In genomic region chr1:71683736-71684135, GRCm38 (mm10) we compare ENCODE assay signal across 9 mouse cellular contexts. TPM values are rescaled to one million over a fixed set of nuclear protein-coding genes. Genes with fewer than 3 reads are reported as not detected.
DNase-seq lines count a peak whose midpoint lies in the region; ATAC-seq and TF ChIP-seq lines count a peak whose summit lies in the region.
"Had no signal": no experiment of that assay in that cellular context is flagged by ENCODE, and none has a peak within 500 bp of the region (broad histone marks: within the 10 kb centered on the region; RNA-seq: fewer than 3 reads in every experiment).

No protein-coding gene starts in this region.

- intact Hi-C loops in heart, postnatal 25 days (cut with DNase I): no loop called here

- H3K4me2 ChIP-seq in forebrain, embryonic 15.5 days (replicated peaks): no peak overlapping the region
- H3K4me2 ChIP-seq in forebrain, embryonic 12.5 days: no peak overlapping the region
- H3K4me2 ChIP-seq in stomach, embryonic 14.5 days (replicated peaks; ENCODE audit: low read depth, low read length): no peak overlapping the region
- no peak overlapping the region for H3K4me2 ChIP-seq in stomach, postnatal 0 days (replicated peaks; ENCODE audit: low read depth)

- no peak for TF ChIP-seq CTCF in stomach, postnatal 0 days (IDR thresholded peaks at IDR 0.05; ENCODE audit: low read depth)

- WGBS in forebrain, embryonic 15.5 days: 55% methylated on average over 6 of the region's 6 CpGs
- WGBS in forebrain, embryonic 12.5 days: 83% methylated on average over 6 of the region's 6 CpGs
- 44% methylated on average over 6 of the region's 6 CpGs for WGBS in stomach, embryonic 14.5 days
- WGBS in stomach, postnatal 0 days: 33% methylated on average over 6 of the region's 6 CpGs

- TF ChIP-seq EP300 in stomach, postnatal 0 days (optimal IDR thresholded peaks at IDR 0.05): no peak

- H3K36me3 ChIP-seq in forebrain, embryonic 15.5 days: no peaks in the 10 kb centered on the region
- H3K36me3 ChIP-seq in forebrain, embryonic 12.5 days (replicated peaks): no peaks in the 10 kb centered on the region
- H3K36me3 ChIP-seq in stomach, embryonic 14.5 days (ENCODE audit: control insufficient read depth, insufficient read depth, low read length): no peaks in the 10 kb centered on the region
- no peaks in the 10 kb centered on the region for H3K36me3 ChIP-seq in stomach, postnatal 0 days (ENCODE audit: control insufficient read depth, insufficient read depth, low read length)

- H3K4me3 ChIP-seq in forebrain, embryonic 15.5 days: no peak overlapping the region
- no peak overlapping the region for H3K4me3 ChIP-seq in forebrain, embryonic 12.5 days (replicated peaks)
- H3K4me3 ChIP-seq in stomach, embryonic 14.5 days (ENCODE audit: low read depth, low read length): no peak overlapping the region
- H3K4me3 ChIP-seq in stomach, postnatal 0 days (ENCODE audit: low read depth, low read length): no peak overlapping the region
- H3K4me3 ChIP-seq: erythroblast, embryonic 14.5 days had no signal

- no peak overlapping the region for H3K27ac ChIP-seq in forebrain, embryonic 15.5 days (replicated peaks)
- no peak overlapping the region for H3K27ac ChIP-seq in forebrain, embryonic 12.5 days
- no peak overlapping the region for H3K27ac ChIP-seq in stomach, embryonic 14.5 days (ENCODE audit: low read length)
- no peak overlapping the region for H3K27ac ChIP-seq in stomach, postnatal 0 days (replicated peaks)

- H3K9ac ChIP-seq in forebrain, embryonic 15.5 days (replicated peaks): no peak overlapping the region
- no peak overlapping the region for H3K9ac ChIP-seq in forebrain, embryonic 12.5 days
- no peak overlapping the region for H3K9ac ChIP-seq in stomach, embryonic 14.5 days (replicated peaks; ENCODE audit: low read depth, low read length)
- H3K9ac ChIP-seq in stomach, postnatal 0 days (ENCODE audit: low read length): no peak overlapping the region

- H3K4me1 ChIP-seq in forebrain, embryonic 15.5 days: peaks cover 9% of the 10 kb centered on the region; the same call in 1 of the 2 replicates
- H3K4me1 ChIP-seq in forebrain, embryonic 12.5 days: no peaks in the 10 kb centered on the region
- H3K4me1 ChIP-seq in stomach, embryonic 14.5 days (ENCODE audit: control insufficient read depth, insufficient read depth, low read length): peaks cover 10% of the 10 kb centered on the region; the same call in 1 of the 2 replicates
- H3K4me1 ChIP-seq in stomach, postnatal 0 days (replicated peaks; ENCODE audit: control insufficient read depth, insufficient read depth): no peaks in the 10 kb centered on the region

- H3K27me3 ChIP-seq in forebrain, embryonic 15.5 days: no peaks in the 10 kb centered on the region
- no peaks in the 10 kb centered on the region for H3K27me3 ChIP-seq in forebrain, embryonic 12.5 days
- no peaks in the 10 kb centered on the region for H3K27me3 ChIP-seq in stomach, embryonic 14.5 days (ENCODE audit: control insufficient read depth, insufficient read depth, low read length)
- no peaks in the 10 kb centered on the region for H3K27me3 ChIP-seq in stomach, postnatal 0 days (ENCODE audit: control insufficient read depth, insufficient read depth, low read length)

- H3K9me3 ChIP-seq in forebrain, embryonic 15.5 days: no peaks in the 10 kb centered on the region
- H3K9me3 ChIP-seq in forebrain, embryonic 12.5 days: no peaks in the 10 kb centered on the region
- no peaks in the 10 kb centered on the region for H3K9me3 ChIP-seq in stomach, embryonic 14.5 days (ENCODE audit: control insufficient read depth, low read depth, low read length)
- no peaks in the 10 kb centered on the region for H3K9me3 ChIP-seq in stomach, postnatal 0 days (ENCODE audit: control insufficient read depth, low read length)

- no peak for DNase-seq in stomach, postnatal 0 days (ENCODE audit: low spot score)
- DNase-seq in heart, postnatal 25 days (ENCODE audit: low spot score): peak; percentile 36
- DNase-seq in telencephalon, adult 2 months (ENCODE audit: low read depth, low spot score): peak; percentile 16
- no peak for DNase-seq in spleen, adult 18-20 months
- no peak for DNase-seq in left cerebral cortex, adult 18-20 months (ENCODE audit: low spot score in 2 of 2)

- 0 out of 2 replicates have a peak, but pooled peaks have one; percentile 55 for ATAC-seq in forebrain, embryonic 15.5 days (replicated peaks)
- ATAC-seq in forebrain, embryonic 12.5 days (ENCODE audit: low FRiP score): no peak
- ATAC-seq in stomach, embryonic 14.5 days (ENCODE audit: insufficient number of reproducible peaks, insufficient read depth, low FRiP score, low read depth): 0 out of 2 replicates have a peak, but pooled peaks have one; percentile 46
- no peak; the same call in 1 of the 2 replicates for ATAC-seq in stomach, postnatal 0 days (ENCODE audit: low FRiP score, low TSS enrichment)

RNA-seq across cellular contexts. Expression of gene Fn1, which starts 30.7 kb away (rescaled TPM):
- 28.2 and 32.8 TPM in 2 replicates for polyA plus RNA-seq in forebrain, embryonic 15.5 days (2015; fragmentation: Nextera tagmentation; extraction: Ambion mirVana)
- 93.2 and 96.6 TPM in 2 replicates for polyA plus RNA-seq in forebrain, embryonic 12.5 days (2016; fragmentation: Nextera tagmentation; extraction: Ambion mirVana)
- polyA plus RNA-seq in stomach, embryonic 14.5 days (2014; fragmentation: Nextera tagmentation; extraction: Ambion mirVana): 182 and 185 TPM in 2 replicates
- polyA plus RNA-seq in stomach, postnatal 0 days (2015; fragmentation: Nextera tagmentation; extraction: Ambion mirVana): 65.1 and 74.2 TPM in 2 replicates
- total RNA-seq in heart, postnatal 25 days (2021): 10 to 100 TPM; 87.6 TPM
- 10 to 100 TPM; 42.0 to 45.8 TPM for total RNA-seq in left cerebral cortex, adult 18-20 months (2021)

Comparison
In these comparisons a context has a peak if more than half of its experiments do, and no peak if none do; other contexts are left out.
1. ATAC-seq: peak in forebrain, embryonic 15.5 days (single experiment) and stomach, embryonic 14.5 days (single experiment); none in forebrain, embryonic 12.5 days (single experiment) and stomach, postnatal 0 days (single experiment).
2. DNase-seq: peak in heart, postnatal 25 days (single experiment) and telencephalon, adult 2 months (single experiment); none in stomach, postnatal 0 days (single experiment), spleen, adult 18-20 months (0 of 2) and left cerebral cortex, adult 18-20 months (0 of 2).